Mouse (Mus musculus) small intestine, adult 2 months (tissue): ENCODE data around the gene Asxl2. TPM values are rescaled to one million over a fixed set of nuclear protein-coding genes. Genes with fewer than 3 reads are reported as not detected.
"Not testable (repeated sequence)": the region's sequence is repeated elsewhere in the genome, so short reads cannot be mapped to it uniquely, and the experiment has no call there.

Source experiments
- H3K27ac ChIP-seq: fragments of 200-500 bp; 2 replicates; pipeline ENCODE4 v1.5.1; 2012; ENCODE audit warnings: low read depth, low read length, control low read depth, inconsistent platforms; ENCODE audit not compliant: insufficient read depth
- H3K27me3 ChIP-seq: fragments of 200-500 bp; 2 replicates; pipeline ENCODE4 v1.6.1; 2012; ENCODE audit warnings: mild to moderate bottlenecking, moderate library complexity, low read length, inconsistent platforms; ENCODE audit not compliant: control insufficient read depth, insufficient read depth
- H3K36me3 ChIP-seq: fragments of 200-500 bp; 2 replicates; pipeline ENCODE4 v1.6.1; 2012; ENCODE audit warnings: mild to moderate bottlenecking, low read length, control low read depth, inconsistent platforms; ENCODE audit not compliant: control insufficient read depth, insufficient read depth
- H3K4me1 ChIP-seq: fragments of 200-500 bp; 2 replicates; pipeline ENCODE4 v1.6.1; 2012; ENCODE audit warnings: low read length, inconsistent platforms, mixed read lengths; ENCODE audit not compliant: control insufficient read depth, insufficient read depth, insufficient read length
- H3K4me3 ChIP-seq: fragments of 200-500 bp; 2 replicates; pipeline ENCODE4 v1.5.1; 2012; ENCODE audit warnings: low read depth, mild to moderate bottlenecking, control low read depth, inconsistent platforms, low read length, moderate library complexity
- CTCF ChIP-seq: fragments of 200-500 bp; IDR thresholded peaks from 2 replicates; pipeline ENCODE4 v1.5.1; 2012; ENCODE audit warnings: low read depth, mild to moderate bottlenecking, control low read depth, inconsistent platforms, low read length, moderate library complexity, mixed read lengths; ENCODE audit not compliant: insufficient replicate concordance, insufficient read length; ENCODE audit errors: extremely low read depth
- POLR2A ChIP-seq: fragments of 200-500 bp; IDR thresholded peaks from 2 replicates; pipeline ENCODE4 v1.6.1; 2012; ENCODE audit warnings: low read depth, mild to moderate bottlenecking, control low read depth, inconsistent platforms, low read length, moderate library complexity
- WGBS: fragments of 180-500 bp; shearing (Covaris S2); methylation state at CpG from one replicate; pipeline ENCODE4 v1.1.7; 2018; 5-methylcytosine and 5-hydroxymethylcytosine counted together
- polyA plus RNA-seq: library from polyadenylated mRNA; depleted of rRNA; stranded (reverse); fragments of >200 nt; gene quantifications from 2 replicates; pipeline ENCODE4 v1.2.3, GENCODE M21; 2012

The Asxl2 gene
- polyA plus RNA-seq, 1 experiment: 5.3 TPM

- Histone ChIP-seq H3K4me1 (no peaks in the 10 kb centered on the region), H3K27me3 (no peaks in the 10 kb centered on the region), H3K36me3 (peaks cover 7% of the 10 kb centered on the region), H3K4me3 (no peak overlapping the region), H3K27ac (no peak overlapping the region)
- WGBS: 66% methylated on average over 2 of the region's 2 CpGs
- TF ChIP-seq POLR2A: no peak
- no peak for TF ChIP-seq CTCF
These were observed 14.3 kb downstream of the Asxl2 start for GRCm38 (mm10) chr12:3440916-3441315.

- no peaks in the 10 kb centered on the region for H3K27me3 ChIP-seq
- no peak overlapping the region for H3K4me3 ChIP-seq
- no peaks in the 10 kb centered on the region for H3K4me1 ChIP-seq
- TF ChIP-seq CTCF: no peak
- no peak for TF ChIP-seq POLR2A
- H3K36me3 ChIP-seq: peaks cover 7% of the 10 kb centered on the region
- WGBS: 55% methylated on average over 5 of the region's 5 CpGs
- H3K27ac ChIP-seq: no peak overlapping the region
These were observed 14.7 kb downstream of the Asxl2 start for GRCm38 (mm10) chr12:3441361-3441760.

GRCm38 (mm10) chr12:3453554-3453953 is 26.9 kb downstream of the Asxl2 start:
- Histone ChIP-seq H3K4me3 (no peak overlapping the region), H3K27me3 (no peaks in the 10 kb centered on the region), H3K27ac (0 out of 2 replicates have a peak overlapping the region, but pooled peaks have one; percentile 7), H3K4me1 (0 out of 2 replicates have a peak, but pooled peaks cover 3% of the 10 kb centered on the region), H3K36me3 (peaks cover 27% of the 10 kb centered on the region)
- no peak for TF ChIP-seq CTCF
- no peak for TF ChIP-seq POLR2A
- WGBS: 65% methylated on average over 3 of the region's 3 CpGs

GRCm38 (mm10) chr12:3463087-3463486 is 36.4 kb downstream of the Asxl2 start:
- Histone ChIP-seq H3K4me1 (no peaks in the 10 kb centered on the region), H3K27ac (peak overlapping the region; percentile 24; the same call in 1 of the 2 replicates), H3K36me3 (peaks cover 21% of the 10 kb centered on the region), H3K27me3 (no peaks in the 10 kb centered on the region), H3K4me3 (no peak overlapping the region)
- TF ChIP-seq POLR2A (no peak), CTCF (no peak)
- WGBS: 69% methylated on average over 3 of the region's 3 CpGs

GRCm38 (mm10) chr12:3499662-3500061 is 73.0 kb downstream of the Asxl2 start:
- H3K4me1 ChIP-seq: peaks cover 7% of the 10 kb centered on the region; the same call in 1 of the 2 replicates
- TF ChIP-seq CTCF (no peak), POLR2A (no peak)
- peak overlapping the region; percentile 38 for H3K27ac ChIP-seq
- H3K27me3 ChIP-seq: no peaks in the 10 kb centered on the region
- WGBS: 47% methylated on average over 4 of the region's 4 CpGs
- H3K4me3 ChIP-seq: no peak overlapping the region
- peaks cover 38% of the 10 kb centered on the region for H3K36me3 ChIP-seq

- no peaks in the 10 kb centered on the region for H3K27me3 ChIP-seq
- H3K27ac ChIP-seq: peak overlapping the region; percentile 38
- TF ChIP-seq CTCF (no peak), POLR2A (no peak)
- H3K4me3 ChIP-seq: no peak overlapping the region
- peaks cover 38% of the 10 kb centered on the region for H3K36me3 ChIP-seq
- peaks cover 7% of the 10 kb centered on the region; the same call in 1 of the 2 replicates for H3K4me1 ChIP-seq
- WGBS: 37% methylated on average over 6 of the region's 6 CpGs
These were observed 73.4 kb downstream of the Asxl2 start for GRCm38 (mm10) chr12:3500071-3500470.

GRCm38 (mm10) chr12:3518665-3519297 is 92.1 kb downstream of the Asxl2 start:
- no peaks in the 10 kb centered on the region for H3K27me3 ChIP-seq
- no peaks in the 10 kb centered on the region for H3K36me3 ChIP-seq
- no peaks in the 10 kb centered on the region for H3K4me1 ChIP-seq
- H3K27ac ChIP-seq: no peak overlapping the region
- WGBS: 82% methylated on average over 4 of the region's 4 CpGs
- TF ChIP-seq POLR2A (no peak), CTCF (no peak)
- no peak overlapping the region for H3K4me3 ChIP-seq

GRCm38 (mm10) chr12:3521806-3522205 is 95.1 kb downstream of the Asxl2 start:
- not testable (repeated sequence) for H3K36me3 ChIP-seq, H3K4me1 ChIP-seq, H3K27ac ChIP-seq, H3K27me3 ChIP-seq, H3K4me3 ChIP-seq
- WGBS: 93% methylated on average over 8 of the region's 8 CpGs
